Mouse (Mus musculus): ENCODE measurements around the gene Cd164. TPM values are rescaled to one million over a fixed set of nuclear protein-coding genes. Genes with fewer than 3 reads are reported as not detected.

Cd164 gene
- polyA plus RNA-seq, 1 experiment from 2014 or later: 184 TPM

DNA sequence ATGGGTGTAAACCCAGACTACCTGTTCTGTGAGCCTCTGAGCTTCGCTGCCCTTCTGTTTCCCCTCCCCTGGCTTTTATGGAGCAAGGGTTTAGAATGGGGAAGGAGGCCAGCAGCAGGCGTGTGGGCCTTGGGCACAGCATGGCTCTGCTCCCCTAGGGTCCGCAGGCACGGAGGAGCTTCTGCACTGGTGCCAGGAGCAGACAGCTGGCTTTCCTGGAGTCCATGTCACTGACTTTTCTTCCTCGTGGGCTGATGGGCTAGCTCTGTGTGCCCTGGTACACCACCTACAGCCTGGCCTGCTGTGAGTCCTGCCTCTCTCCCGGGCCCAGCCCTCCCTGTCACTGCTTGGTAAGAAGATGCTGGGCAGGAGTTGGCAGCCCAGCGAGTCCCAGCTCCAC, 36.8 kb upstream of the Cd164 start:
- peaks cover 3% of the 10 kb centered on the region; the same call in 1 of the 2 replicates for H3K4me1 ChIP-seq (replicated peaks; ENCODE audit: insufficient read depth, low read length)

DNA sequence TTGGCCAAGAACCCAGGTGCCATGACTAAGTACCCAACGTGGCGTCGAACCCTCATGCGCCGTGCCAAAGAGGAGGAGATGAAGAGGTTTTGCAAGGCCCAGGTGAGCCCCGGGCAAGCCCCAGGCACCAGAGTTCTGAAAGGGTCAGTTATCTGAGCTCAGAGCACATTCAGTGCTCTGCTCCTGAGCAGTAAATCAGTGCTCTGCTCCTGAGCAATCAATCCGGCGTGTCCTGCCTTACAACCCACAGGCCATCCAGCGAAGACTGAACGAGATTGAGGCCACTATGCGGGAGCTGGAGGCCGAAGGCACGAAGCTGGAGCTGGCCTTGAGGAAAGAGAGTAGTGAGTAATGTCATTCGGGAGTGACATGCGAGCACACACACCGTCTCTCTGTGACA, 33.4 kb upstream of the Cd164 start:
- DNase-seq (ENCODE audit: low spot score) (no peak), ATAC-seq (replicated peaks; ENCODE audit: low FRiP score, low read depth) (no peak)
- no peaks in the 10 kb centered on the region for H3K9me3 ChIP-seq (replicated peaks; ENCODE audit: low read length)
- H3K27ac ChIP-seq: no peak overlapping the region
- no peak overlapping the region for H3K9ac ChIP-seq (ENCODE audit: low read depth, low read length)
- no peaks in the 10 kb centered on the region for H3K27me3 ChIP-seq (ENCODE audit: insufficient read depth, low read length)
- H3K36me3 ChIP-seq (ENCODE audit: insufficient read depth, low read length): peaks cover 32% of the 10 kb centered on the region
- no peak overlapping the region for H3K4me2 ChIP-seq (ENCODE audit: low read length)
- 73% methylated on average over 16 of the region's 16 CpGs for WGBS
- peaks cover 13% of the 10 kb centered on the region for H3K4me1 ChIP-seq (replicated peaks; ENCODE audit: insufficient read depth, low read length)
- TF ChIP-seq CTCF (IDR thresholded peaks at IDR 0.05; ENCODE audit: low read depth): no peak
- no peak overlapping the region for H3K4me3 ChIP-seq (replicated peaks; ENCODE audit: low read depth, low read length)

More for the DNA sequence above, 36.8 kb upstream of the Cd164 start:
- TF ChIP-seq CTCF (IDR thresholded peaks at IDR 0.05; ENCODE audit: low read depth): no peak
- H3K27me3 ChIP-seq (ENCODE audit: insufficient read depth, low read length): no peaks in the 10 kb centered on the region
- H3K9me3 ChIP-seq (replicated peaks; ENCODE audit: low read length): no peaks in the 10 kb centered on the region
- no peak overlapping the region for H3K4me2 ChIP-seq (ENCODE audit: low read length)
- ATAC-seq (replicated peaks; ENCODE audit: low FRiP score, low read depth) (no peak), DNase-seq (ENCODE audit: low spot score) (no peak)
- H3K36me3 ChIP-seq (ENCODE audit: insufficient read depth, low read length): peaks cover 30% of the 10 kb centered on the region
- H3K4me3 ChIP-seq (replicated peaks; ENCODE audit: low read depth, low read length): no peak overlapping the region
- H3K9ac ChIP-seq (ENCODE audit: low read depth, low read length): no peak overlapping the region
- WGBS: 90% methylated on average over 7 of the region's 7 CpGs
- H3K27ac ChIP-seq: no peak overlapping the region

DNA sequence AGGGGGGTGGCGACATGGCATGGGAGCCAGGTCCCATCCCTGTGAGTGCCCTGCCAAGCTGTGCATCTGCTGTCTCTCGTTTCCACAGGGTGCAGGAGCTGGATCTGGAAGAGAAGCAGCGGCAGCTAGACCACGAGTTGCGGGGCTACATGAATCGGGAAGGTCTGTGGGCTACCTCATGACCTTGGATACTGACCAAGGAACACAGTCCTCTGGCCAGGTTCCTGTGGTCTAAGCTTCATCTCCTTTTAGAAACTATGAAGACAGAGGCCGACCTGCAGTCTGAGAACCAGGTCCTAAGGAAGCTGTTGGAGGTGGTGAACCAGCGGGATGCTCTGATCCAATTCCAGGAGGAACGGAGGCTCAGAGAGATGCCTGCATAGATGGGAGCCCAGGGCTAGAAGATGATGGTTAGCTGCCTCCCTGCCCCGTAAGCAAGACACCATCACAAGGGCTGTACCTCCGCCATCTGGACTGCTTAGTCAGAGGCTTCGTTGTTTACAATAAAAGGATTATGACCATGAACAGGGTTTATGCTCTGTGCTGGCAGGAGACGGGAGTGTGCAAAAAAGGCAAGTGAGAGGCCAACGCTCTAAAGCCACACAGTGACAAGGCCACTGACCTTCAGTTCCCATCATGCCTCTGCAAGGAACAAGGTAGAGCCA, 32.6 kb upstream of the Cd164 start:
- Histone ChIP-seq H3K9me3 (replicated peaks; ENCODE audit: low read length) (no peaks in the 10 kb centered on the region), H3K9ac (ENCODE audit: low read depth, low read length) (no peak overlapping the region), H3K27me3 (ENCODE audit: insufficient read depth, low read length) (no peaks in the 10 kb centered on the region), H3K4me1 (replicated peaks; ENCODE audit: insufficient read depth, low read length) (peaks cover 13% of the 10 kb centered on the region), H3K4me3 (replicated peaks; ENCODE audit: low read depth, low read length) (no peak overlapping the region), H3K27ac (no peak overlapping the region), H3K36me3 (ENCODE audit: insufficient read depth, low read length) (peaks cover 32% of the 10 kb centered on the region), H3K4me2 (ENCODE audit: low read length) (no peak overlapping the region)
- WGBS: 79% methylated on average over 14 of the region's 14 CpGs
- ATAC-seq (replicated peaks; ENCODE audit: low FRiP score, low read depth): no peak
- no peak for TF ChIP-seq CTCF (IDR thresholded peaks at IDR 0.05; ENCODE audit: low read depth)
- DNase-seq (ENCODE audit: low spot score): no peak

DNA sequence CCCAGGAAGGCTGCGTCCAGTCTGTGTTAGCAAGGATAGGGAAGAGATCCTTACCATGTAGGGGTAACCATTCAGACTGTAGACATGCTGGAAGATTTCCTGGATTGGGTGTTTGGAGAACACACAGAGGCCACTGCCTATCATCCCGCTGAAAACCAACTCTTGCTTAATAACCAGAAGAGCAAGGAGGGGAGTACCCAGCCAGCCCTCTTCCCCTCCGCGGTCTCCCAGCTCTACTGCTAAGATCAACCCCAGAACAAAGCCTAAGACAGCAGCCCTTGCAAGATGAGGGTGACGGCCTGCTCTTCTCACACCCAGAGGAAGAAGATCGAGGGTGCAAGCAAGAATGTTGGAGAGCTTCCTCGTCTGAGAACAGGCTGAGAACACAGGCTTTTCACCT, 30.3 kb upstream of the Cd164 start:
- ATAC-seq (replicated peaks; ENCODE audit: low FRiP score, low read depth) (no peak), DNase-seq (ENCODE audit: low spot score) (peak; percentile 22)
- Histone ChIP-seq H3K4me3 (replicated peaks; ENCODE audit: low read depth, low read length) (peak overlapping the region; percentile 62), H3K36me3 (ENCODE audit: insufficient read depth, low read length) (peaks cover 31% of the 10 kb centered on the region), H3K27ac (no peak overlapping the region; the same call in 1 of the 2 replicates), H3K9ac (ENCODE audit: low read depth, low read length) (peak overlapping the region; percentile 69), H3K4me2 (ENCODE audit: low read length) (peak overlapping the region; percentile 98), H3K4me1 (replicated peaks; ENCODE audit: insufficient read depth, low read length) (peaks cover 13% of the 10 kb centered on the region), H3K9me3 (replicated peaks; ENCODE audit: low read length) (no peaks in the 10 kb centered on the region), H3K27me3 (ENCODE audit: insufficient read depth, low read length) (no peaks in the 10 kb centered on the region)
- no peak for TF ChIP-seq CTCF (IDR thresholded peaks at IDR 0.05; ENCODE audit: low read depth)
- WGBS: 32% methylated on average over 7 of the region's 7 CpGs

DNA sequence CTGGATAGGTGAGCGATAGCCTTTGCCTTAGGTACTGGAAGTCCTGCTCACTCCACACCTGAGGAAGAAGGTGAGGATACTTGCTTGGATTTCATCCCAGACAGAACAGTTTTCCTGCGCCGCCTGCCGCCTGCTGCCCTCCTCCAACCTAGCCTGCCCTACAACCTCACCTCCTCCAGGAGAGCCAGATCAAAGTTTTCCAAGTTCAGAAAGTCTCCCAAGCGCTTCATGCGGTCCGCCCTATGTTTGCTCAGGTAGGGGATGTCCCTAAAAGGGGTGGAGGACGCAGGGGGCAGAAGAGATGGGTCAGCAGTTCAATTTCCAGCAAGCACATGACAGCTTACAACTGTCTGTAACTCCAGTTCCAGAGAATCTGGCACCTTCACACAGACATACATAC, 29.9 kb upstream of the Cd164 start:
- peak; percentile 29; the same call in 1 of the 2 replicates for ATAC-seq (replicated peaks; ENCODE audit: low FRiP score, low read depth)
- Histone ChIP-seq H3K4me1 (replicated peaks; ENCODE audit: insufficient read depth, low read length) (peaks cover 13% of the 10 kb centered on the region), H3K9ac (ENCODE audit: low read depth, low read length) (peak overlapping the region; percentile 69), H3K4me2 (ENCODE audit: low read length) (peak overlapping the region; percentile 98), H3K36me3 (ENCODE audit: insufficient read depth, low read length) (peaks cover 26% of the 10 kb centered on the region), H3K4me3 (replicated peaks; ENCODE audit: low read depth, low read length) (peak overlapping the region; percentile 62), H3K9me3 (replicated peaks; ENCODE audit: low read length) (no peaks in the 10 kb centered on the region), H3K27me3 (ENCODE audit: insufficient read depth, low read length) (no peaks in the 10 kb centered on the region), H3K27ac (peak overlapping the region; percentile 84; the same call in 1 of the 2 replicates)
- TF ChIP-seq CTCF (IDR thresholded peaks at IDR 0.05; ENCODE audit: low read depth): peak; percentile 27; the same call in 1 of the 2 replicates
- 15% methylated on average over 8 of the region's 8 CpGs for WGBS
- DNase-seq (ENCODE audit: low spot score): peak; percentile 28

DNA sequence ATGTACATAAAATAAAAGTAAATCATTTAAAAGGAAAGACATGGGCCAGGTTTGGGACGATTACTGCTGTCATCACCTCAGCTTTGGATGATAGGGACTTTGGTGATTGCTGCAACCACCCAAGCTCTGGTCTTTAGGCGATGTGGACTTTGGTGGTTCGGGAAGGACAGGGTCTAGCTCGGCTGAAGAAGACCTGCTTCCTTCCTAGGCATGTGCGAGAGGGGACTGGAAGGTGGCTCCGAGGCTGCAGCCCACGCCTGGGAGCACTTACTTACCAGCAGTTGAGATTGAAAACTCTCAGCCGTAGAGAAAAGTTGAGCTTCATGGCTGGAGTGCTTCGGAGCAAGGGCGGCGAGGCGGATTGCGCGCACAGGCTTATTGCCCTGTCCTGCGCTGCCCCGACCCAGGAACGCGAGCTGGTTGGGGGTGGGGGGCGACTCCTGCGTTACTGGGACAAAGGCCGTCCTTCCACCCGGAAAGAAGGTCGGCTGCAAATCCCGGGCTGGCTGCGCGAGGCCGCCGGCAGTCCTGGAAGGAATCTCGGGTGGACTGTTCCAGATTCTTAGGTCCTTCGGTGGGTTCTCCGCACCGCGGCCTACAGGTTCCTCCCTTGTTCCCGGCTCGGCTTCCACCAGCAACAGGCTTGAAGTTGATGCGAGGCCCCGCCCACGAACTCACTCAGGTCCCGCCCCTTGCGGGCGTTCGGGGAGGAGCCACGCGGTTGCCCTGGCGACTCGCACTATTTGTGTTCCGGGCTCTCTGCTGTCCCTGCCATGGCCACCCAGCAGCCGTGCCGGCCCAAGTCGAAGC, 29.3 kb upstream of the Cd164 start, which contains the start of the genes Smpd2 and Ppil6:
Gene Smpd2 (minus strand): TSS at position 662 of the 810 bp plus-strand sequence.
Gene Ppil6 (plus strand): TSS at position 732 of the 810 bp plus-strand sequence.
- Histone ChIP-seq H3K36me3 (ENCODE audit: insufficient read depth, low read length) (peaks cover 20% of the 10 kb centered on the region), H3K27ac (peak within 1 kb of the TSS; percentile 84), H3K27me3 (ENCODE audit: insufficient read depth, low read length) (no peaks in the 10 kb centered on the region), H3K4me1 (replicated peaks; ENCODE audit: insufficient read depth, low read length) (peaks cover 13% of the 10 kb centered on the region), H3K4me3 (replicated peaks; ENCODE audit: low read depth, low read length) (peak within 1 kb of the TSS; percentile 62), H3K9me3 (replicated peaks; ENCODE audit: low read length) (no peaks in the 10 kb centered on the region), H3K4me2 (ENCODE audit: low read length) (peak within 1 kb of the TSS; percentile 98), H3K9ac (ENCODE audit: low read depth, low read length) (peak within 1 kb of the TSS; percentile 69)
- DNase-seq (ENCODE audit: low spot score) (peak; percentile 97), ATAC-seq (replicated peaks; ENCODE audit: low FRiP score, low read depth) (peak; percentile 91)
- under 1% methylated on average over 50 of the region's 50 CpGs for WGBS
- TF ChIP-seq CTCF (IDR thresholded peaks at IDR 0.05; ENCODE audit: low read depth): peak; percentile 12
